Mouse (Mus musculus) neural tube, embryonic 12.5 days (tissue): ENCODE results near the gene Spock2. TPM values are rescaled to one million over a fixed set of nuclear protein-coding genes. Genes with fewer than 3 reads are reported as not detected.
A peak's percentile ranks its signal among the peaks of the same experiment; 100 is the strongest.
"Not testable (repeated sequence)": the region's sequence is repeated elsewhere in the genome, so short reads cannot be mapped to it uniquely, and the experiment has no call there.

ENCODE experiments used
- ATAC-seq: fragments of 200-750 bp; cut with Nextera tagmentation; 2 replicates; pipeline ENCODE4 v1.8.0; 2017; ENCODE audit warnings: low read depth, mild to moderate bottlenecking, moderate TSS enrichment, moderate library complexity; ENCODE audit not compliant: low FRiP score
- H3K27ac ChIP-seq: fragments of 300-500 bp; sonication (generic); 2 replicates; pipeline ENCODE4 v1.5.1; 2016
- H3K27me3 ChIP-seq: fragments of 300-500 bp; sonication (generic); replicated peaks from 2 replicates; pipeline ENCODE4 v1.6.1; 2016; ENCODE audit warnings: mild to moderate bottlenecking
- H3K36me3 ChIP-seq: fragments of 300-500 bp; sonication (generic); 2 replicates; pipeline ENCODE4 v1.6.1; 2016; ENCODE audit warnings: mild to moderate bottlenecking
- H3K4me1 ChIP-seq: fragments of 300-500 bp; sonication (generic); 2 replicates; pipeline ENCODE4 v1.6.1; 2016
- H3K4me2 ChIP-seq: fragments of 300-500 bp; sonication (generic); replicated peaks from 2 replicates; pipeline ENCODE4 v1.6.1; 2016; ENCODE audit warnings: mild to moderate bottlenecking
- H3K4me3 ChIP-seq: fragments of 300-500 bp; sonication (generic); 2 replicates; pipeline ENCODE4 v1.5.1; 2016
- H3K9ac ChIP-seq: fragments of 300-500 bp; sonication (generic); 2 replicates; pipeline ENCODE4 v1.6.1; 2016; ENCODE audit warnings: mild to moderate bottlenecking
- H3K9me3 ChIP-seq: fragments of 300-500 bp; sonication (generic); 2 replicates; pipeline ENCODE4 v1.6.1; 2016; ENCODE audit warnings: mild to moderate bottlenecking
- WGBS: fragments of 180-500 bp; shearing (Covaris S2); methylation state at CpG from one replicate; pipeline ENCODE4 v1.1.7; 2016; 5-methylcytosine and 5-hydroxymethylcytosine counted together
- polyA plus RNA-seq: library from polyadenylated mRNA; unstranded; fragments of >200 nt; fragmentation: Nextera tagmentation; extraction: Ambion mirVana; gene quantifications from 2 replicates; pipeline ENCODE4 v1.2.1, GENCODE M21; 2016

The Spock2 gene
- polyA plus RNA-seq, 1 experiment from 2014 or later = 74.6 TPM

DNA sequence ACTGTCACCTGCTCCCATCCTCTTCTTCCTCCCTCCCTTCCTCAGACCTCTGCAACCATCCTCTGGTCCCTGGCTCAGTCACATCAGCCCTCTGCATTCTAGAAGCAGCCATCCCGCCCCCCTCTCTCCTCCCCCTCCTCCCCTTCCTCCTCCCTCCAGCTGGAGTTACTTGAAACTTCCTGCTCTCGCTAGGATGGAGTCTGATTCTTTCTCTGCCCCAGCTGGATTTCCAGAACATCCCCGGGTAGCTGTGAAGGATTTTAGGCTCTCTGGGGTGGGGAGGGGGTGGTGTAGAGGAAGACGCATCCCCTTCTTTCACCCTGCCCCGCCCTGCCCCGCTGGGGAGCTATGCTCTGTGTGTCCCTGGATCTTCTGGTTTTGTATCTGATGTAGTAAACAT is 27.5 kb downstream of the Spock2 start:
- no peaks in the 10 kb centered on the region for H3K27me3 ChIP-seq
- no peak overlapping the region for H3K27ac ChIP-seq
- peaks cover 24% of the 10 kb centered on the region for H3K36me3 ChIP-seq
- ATAC-seq = no peak
- no peak overlapping the region for H3K4me3 ChIP-seq
- H3K9ac ChIP-seq = no peak overlapping the region
- H3K4me2 ChIP-seq = no peak overlapping the region
- no peaks in the 10 kb centered on the region for H3K9me3 ChIP-seq
- WGBS = 36% methylated on average over 6 of the region's 6 CpGs
- no peaks in the 10 kb centered on the region; the same call in 1 of the 2 replicates for H3K4me1 ChIP-seq

DNA sequence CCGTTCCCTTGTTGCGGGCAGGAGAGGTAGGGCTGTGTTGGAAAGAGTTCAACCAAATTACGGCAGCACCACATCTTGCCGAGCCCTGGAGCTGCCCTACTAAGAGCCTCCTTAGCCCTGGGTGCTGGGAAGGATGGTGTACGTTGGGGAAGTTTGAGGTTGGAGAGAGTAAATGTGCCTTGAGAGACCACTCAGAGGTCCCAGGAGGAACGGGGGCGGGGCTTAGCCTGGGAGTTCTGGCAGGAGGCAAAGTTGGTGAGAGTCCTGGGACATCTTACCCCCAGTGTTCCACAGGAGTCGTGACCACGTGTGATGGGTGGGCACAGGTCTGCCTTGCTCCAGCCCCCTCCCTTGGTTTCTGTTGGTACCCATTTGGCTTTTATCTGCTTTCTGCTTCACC is 28.2 kb downstream of the Spock2 start:
- Histone ChIP-seq H3K27ac (no peak overlapping the region), H3K27me3 (no peaks in the 10 kb centered on the region), H3K4me1 (no peaks in the 10 kb centered on the region; the same call in 1 of the 2 replicates), H3K9ac (no peak overlapping the region), H3K4me2 (no peak overlapping the region), H3K36me3 (peaks cover 22% of the 10 kb centered on the region), H3K9me3 (no peaks in the 10 kb centered on the region), H3K4me3 (no peak overlapping the region)
- ATAC-seq = no peak
- 56% methylated on average over 9 of the region's 9 CpGs for WGBS

DNA sequence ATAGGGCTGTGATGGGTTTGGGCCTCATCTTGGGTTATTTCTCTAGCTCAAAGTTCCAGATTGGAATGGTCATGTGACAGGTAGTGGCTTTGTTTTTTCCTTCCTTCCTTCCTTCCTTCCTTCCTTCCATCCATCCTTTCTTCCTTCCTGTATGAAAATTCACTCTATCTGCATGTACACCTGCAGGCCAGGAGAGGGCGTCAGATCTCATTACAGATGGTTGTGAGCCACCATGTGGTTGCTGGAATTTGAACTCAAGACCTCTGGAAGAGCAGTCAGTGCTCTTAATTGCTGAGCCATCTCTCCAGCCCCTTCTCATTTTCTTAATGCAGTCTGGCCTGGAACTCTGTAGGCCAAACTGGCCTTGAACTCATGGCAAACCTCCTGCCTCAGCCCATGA is 30.0 kb downstream of the Spock2 start:
- H3K9ac ChIP-seq, H3K4me3 ChIP-seq, H3K27me3 ChIP-seq, H3K4me1 ChIP-seq, H3K27ac ChIP-seq, H3K4me2 ChIP-seq, ATAC-seq, H3K36me3 ChIP-seq, H3K9me3 ChIP-seq: not testable (repeated sequence)
- 37% methylated on average over 1 of the region's 1 CpGs for WGBS

DNA sequence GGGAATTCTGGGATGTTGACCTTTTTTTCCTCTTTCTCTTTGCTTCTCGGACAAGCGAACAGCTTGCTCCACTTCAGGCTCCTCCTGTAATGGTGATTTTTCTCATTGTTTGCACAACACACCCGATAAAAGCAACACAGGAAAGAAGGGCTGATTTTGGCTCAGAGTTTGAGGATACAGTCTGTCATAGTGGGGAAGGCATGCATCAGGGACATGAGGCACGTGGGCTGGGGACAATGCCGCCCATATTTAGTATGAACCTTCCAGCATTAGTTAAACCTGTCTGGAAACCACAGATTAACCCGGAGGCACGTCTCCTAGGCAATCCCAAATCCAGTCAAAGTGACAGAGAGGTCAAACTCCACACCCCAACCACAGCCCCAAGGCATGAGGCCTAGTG is 30.9 kb downstream of the Spock2 start:
- Histone ChIP-seq H3K36me3 (no peaks in the 10 kb centered on the region; the same call in 1 of the 2 replicates), H3K27me3 (no peaks in the 10 kb centered on the region), H3K9me3 (0 out of 2 replicates have a peak, but pooled peaks cover 5% of the 10 kb centered on the region), H3K9ac (no peak overlapping the region), H3K4me3 (no peak overlapping the region), H3K4me2 (no peak overlapping the region), H3K27ac (no peak overlapping the region), H3K4me1 (no peaks in the 10 kb centered on the region; the same call in 1 of the 2 replicates)
- no peak for ATAC-seq
- 83% methylated on average over 7 of the region's 7 CpGs for WGBS

DNA sequence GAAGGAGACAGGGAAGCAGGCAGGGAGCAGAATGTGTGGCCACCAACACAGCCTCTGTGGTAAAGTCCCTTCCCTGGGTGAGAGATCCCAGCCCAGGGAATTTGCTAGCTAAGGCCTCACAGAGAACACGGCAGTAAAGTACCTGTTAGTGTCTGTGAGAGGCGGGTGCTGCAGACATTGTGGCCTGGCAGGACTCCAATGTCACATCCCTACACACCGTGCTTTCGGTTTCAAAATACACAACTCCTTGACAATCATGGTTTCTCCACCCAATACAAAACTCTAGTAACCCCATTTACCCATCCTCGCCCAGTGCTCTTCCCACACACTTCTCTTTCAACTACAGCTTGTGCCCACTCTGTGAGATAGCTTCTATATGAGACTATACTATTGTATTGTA is 32.7 kb downstream of the Spock2 start:
- ATAC-seq = no peak
- WGBS = 88% methylated on average over 5 of the region's 5 CpGs
- Histone ChIP-seq H3K4me1 (no peaks in the 10 kb centered on the region; the same call in 1 of the 2 replicates), H3K4me2 (no peak overlapping the region), H3K27me3 (no peaks in the 10 kb centered on the region), H3K27ac (no peak overlapping the region), H3K4me3 (no peak overlapping the region), H3K9ac (no peak overlapping the region), H3K36me3 (no peaks in the 10 kb centered on the region), H3K9me3 (0 out of 2 replicates have a peak, but pooled peaks cover 5% of the 10 kb centered on the region)

DNA sequence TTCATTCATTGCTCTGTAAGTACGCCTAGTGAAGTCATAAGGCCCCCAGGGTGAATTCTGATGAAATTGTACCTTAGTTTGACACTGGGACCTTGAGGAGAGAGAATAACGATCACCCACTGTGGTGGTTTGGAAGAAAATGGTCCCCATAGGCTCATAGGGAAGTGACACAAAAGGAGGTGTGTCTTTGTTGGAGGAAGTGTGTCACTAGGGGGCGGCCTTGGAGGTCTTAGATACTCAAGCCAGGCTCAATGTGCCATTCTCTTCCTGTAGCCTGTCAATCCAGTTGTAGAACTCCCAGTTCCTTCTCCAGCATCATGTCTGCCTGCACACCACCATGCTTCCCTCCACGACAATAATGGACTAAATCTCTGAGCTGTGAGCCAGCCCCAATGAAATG is 34.7 kb downstream of the Spock2 start:
- Histone ChIP-seq H3K36me3 (no peaks in the 10 kb centered on the region), H3K4me1 (no peaks in the 10 kb centered on the region), H3K4me2 (no peak overlapping the region), H3K27me3 (no peaks in the 10 kb centered on the region), H3K4me3 (no peak overlapping the region), H3K9me3 (0 out of 2 replicates have a peak, but pooled peaks cover 5% of the 10 kb centered on the region), H3K9ac (no peak overlapping the region), H3K27ac (no peak overlapping the region)
- ATAC-seq = no peak
- 82% methylated on average over 4 of the region's 4 CpGs for WGBS

DNA sequence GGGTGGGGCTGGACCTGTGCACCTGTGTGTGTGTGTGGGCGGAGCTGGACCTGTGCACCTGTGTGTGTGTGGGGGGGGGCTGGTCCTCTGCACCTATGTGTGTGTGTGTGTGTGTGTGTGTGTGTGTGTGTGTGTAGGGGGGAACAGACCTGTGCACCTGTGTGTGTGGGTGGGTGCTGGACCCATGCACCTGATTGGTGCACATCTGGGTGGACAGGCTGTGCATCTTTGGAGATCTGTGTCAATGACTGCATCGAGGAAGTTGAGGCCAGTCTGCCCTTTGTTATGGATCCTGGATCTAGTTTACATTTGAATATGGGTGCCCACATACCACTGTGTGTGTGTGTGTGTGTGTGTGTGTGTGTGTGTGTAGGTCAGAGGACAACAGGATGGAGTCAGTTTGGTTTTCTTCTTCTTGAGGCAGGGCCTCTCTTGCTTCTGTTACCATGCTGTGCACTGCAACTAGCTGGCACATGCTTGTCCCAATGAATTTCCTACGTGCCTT is 35.7 kb downstream of the Spock2 start:
- Histone ChIP-seq H3K27ac (no peak overlapping the region), H3K4me1 (no peaks in the 10 kb centered on the region), H3K4me2 (no peak overlapping the region), H3K27me3 (no peaks in the 10 kb centered on the region), H3K9ac (no peak overlapping the region), H3K9me3 (0 out of 2 replicates have a peak, but pooled peaks cover 5% of the 10 kb centered on the region), H3K4me3 (no peak overlapping the region), H3K36me3 (no peaks in the 10 kb centered on the region)
- ATAC-seq = no peak
- WGBS = 90% methylated on average over 3 of the region's 3 CpGs

DNA sequence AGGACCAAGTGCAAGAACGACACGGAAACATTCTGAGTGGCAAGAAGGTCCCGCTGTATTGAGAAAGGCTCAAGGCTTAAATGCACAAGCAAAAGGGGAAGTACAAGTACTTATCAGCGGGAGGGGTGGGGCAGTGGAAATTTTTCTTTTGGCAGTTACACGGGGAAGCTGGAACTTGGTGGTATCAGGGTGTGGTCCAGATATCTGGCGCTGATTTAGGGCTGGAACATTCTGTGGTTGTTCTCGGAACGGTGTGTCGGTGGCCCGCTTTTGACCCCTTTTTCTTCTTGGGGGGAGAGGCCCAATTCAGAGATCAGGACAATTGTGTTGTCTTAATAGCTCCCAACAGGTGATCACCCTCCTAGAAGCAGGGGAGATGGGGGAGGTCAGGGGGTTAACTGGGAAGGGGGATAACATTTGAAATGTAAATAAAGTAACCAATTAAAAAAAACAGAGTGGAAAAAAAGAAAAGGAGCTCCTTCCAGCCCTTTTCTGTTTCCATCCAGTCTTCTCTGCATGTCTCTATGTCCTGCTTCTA is 41.6 kb downstream of the Spock2 start:
- H3K27ac ChIP-seq, H3K9me3 ChIP-seq, ATAC-seq, H3K4me1 ChIP-seq, H3K4me3 ChIP-seq, H3K9ac ChIP-seq, H3K36me3 ChIP-seq, H3K4me2 ChIP-seq, H3K27me3 ChIP-seq: not testable (repeated sequence)
- 71% methylated on average over 10 of the region's 10 CpGs for WGBS

DNA sequence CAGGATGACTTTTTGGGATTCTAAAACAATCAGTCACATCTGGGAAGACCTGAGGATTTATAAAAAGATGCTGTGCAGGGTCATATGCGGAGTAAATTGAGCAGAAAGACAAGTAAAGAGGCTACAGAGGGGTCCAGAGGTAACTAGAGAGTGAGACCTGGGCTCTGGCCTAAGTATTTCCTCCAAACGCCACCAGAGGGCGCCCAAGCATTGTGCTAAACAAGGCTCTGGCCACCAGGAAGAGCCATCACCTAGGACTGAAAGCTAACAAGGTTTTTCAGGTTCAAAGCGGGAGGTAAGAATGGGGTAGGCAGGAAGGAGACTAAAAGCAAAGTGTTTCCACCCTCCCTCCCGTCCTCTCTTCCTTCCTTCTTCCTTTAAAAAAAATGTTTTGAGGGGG is 42.1 kb downstream of the Spock2 start:
- 5% methylated on average over 5 of the region's 5 CpGs for WGBS

DNA sequence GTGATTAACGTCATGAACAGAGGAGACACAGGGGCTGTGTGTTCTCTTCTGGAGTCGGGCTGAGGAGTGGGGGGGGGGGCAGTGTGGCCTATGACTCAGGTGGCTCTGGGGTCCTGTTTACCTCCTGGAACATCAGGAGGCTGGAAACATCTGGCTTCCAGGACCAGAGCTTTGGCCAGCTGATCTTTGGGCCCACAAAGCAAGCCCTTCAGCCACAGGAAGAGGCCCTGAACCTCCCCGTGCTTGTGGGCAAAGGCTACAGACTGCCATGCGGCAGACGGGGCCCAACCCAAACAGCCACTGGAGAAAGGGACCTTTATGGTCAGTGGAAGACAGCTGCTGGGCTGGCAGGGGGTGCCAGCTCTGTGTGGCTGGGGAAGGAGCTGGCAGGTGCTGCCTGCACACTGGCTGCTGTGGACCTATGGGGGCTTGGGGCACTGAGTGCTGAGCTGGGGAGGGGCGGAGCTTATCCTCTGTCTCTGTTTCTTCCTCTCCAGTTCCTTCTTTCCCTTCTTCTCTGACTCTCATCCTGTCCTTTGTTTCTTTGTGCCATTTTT is 45.2 kb downstream of the Spock2 start:
- Histone ChIP-seq H3K4me2 (no peak overlapping the region), H3K27me3 (no peaks in the 10 kb centered on the region), H3K9ac (no peak overlapping the region), H3K27ac (no peak overlapping the region), H3K9me3 (no peaks in the 10 kb centered on the region), H3K36me3 (no peaks in the 10 kb centered on the region), H3K4me3 (no peak overlapping the region), H3K4me1 (peaks cover 6% of the 10 kb centered on the region; the same call in 1 of the 2 replicates)
- 40% methylated on average over 6 of the region's 6 CpGs for WGBS
- ATAC-seq = no peak

More for the DNA sequence above, 42.1 kb downstream of the Spock2 start:
- H3K27me3 ChIP-seq = no peaks in the 10 kb centered on the region
- no peaks in the 10 kb centered on the region for H3K36me3 ChIP-seq
- H3K4me2 ChIP-seq = no peak overlapping the region
- peaks cover 6% of the 10 kb centered on the region; the same call in 1 of the 2 replicates for H3K4me1 ChIP-seq
- no peaks in the 10 kb centered on the region for H3K9me3 ChIP-seq
- 0 out of 2 replicates have a peak, but pooled peaks have one; percentile 41 for ATAC-seq
- no peak overlapping the region for H3K9ac ChIP-seq
- no peak overlapping the region for H3K27ac ChIP-seq
- H3K4me3 ChIP-seq = no peak overlapping the region

GRCm38 (mm10) chr10:60156016-60156415 is 50.0 kb downstream of the Spock2 start:
- no peak for ATAC-seq
- Histone ChIP-seq H3K9ac (no peak overlapping the region), H3K4me2 (no peak overlapping the region), H3K27ac (no peak overlapping the region), H3K27me3 (no peaks in the 10 kb centered on the region), H3K4me3 (no peak overlapping the region), H3K9me3 (no peaks in the 10 kb centered on the region), H3K4me1 (peaks cover 5% of the 10 kb centered on the region; the same call in 1 of the 2 replicates), H3K36me3 (no peaks in the 10 kb centered on the region)

DNA sequence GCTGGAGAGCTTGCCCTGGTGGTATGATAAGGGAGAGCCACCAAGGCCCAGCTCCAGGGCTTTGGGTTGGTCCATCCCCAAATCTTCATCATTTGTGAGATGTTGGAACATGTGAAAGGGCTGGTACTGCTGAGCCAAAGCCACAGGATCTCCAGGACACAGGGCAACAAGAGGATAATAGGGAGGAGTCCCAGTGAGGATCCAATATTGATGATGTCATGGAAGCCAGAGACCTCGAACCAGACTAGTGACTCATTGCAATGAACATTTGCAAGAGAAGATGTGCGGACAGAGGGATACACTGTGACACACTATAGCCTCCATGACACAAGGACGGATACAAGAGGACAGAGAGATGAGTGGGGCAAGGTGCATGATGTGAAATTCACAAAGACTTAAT is 52.1 kb downstream of the Spock2 start:
- no peak overlapping the region for H3K9ac ChIP-seq
- H3K4me3 ChIP-seq = no peak overlapping the region
- 91% methylated on average over 3 of the region's 3 CpGs for WGBS
- H3K9me3 ChIP-seq = no peaks in the 10 kb centered on the region
- H3K4me1 ChIP-seq = no peaks in the 10 kb centered on the region
- no peaks in the 10 kb centered on the region for H3K36me3 ChIP-seq
- H3K4me2 ChIP-seq = no peak overlapping the region
- no peak overlapping the region for H3K27ac ChIP-seq
- no peaks in the 10 kb centered on the region for H3K27me3 ChIP-seq
- no peak for ATAC-seq

- 57% methylated on average over 3 of the region's 3 CpGs for WGBS
- not testable (repeated sequence) for H3K27ac ChIP-seq, H3K4me2 ChIP-seq, H3K9me3 ChIP-seq, H3K27me3 ChIP-seq, H3K36me3 ChIP-seq, H3K4me1 ChIP-seq, ATAC-seq, H3K9ac ChIP-seq, H3K4me3 ChIP-seq
Observed at GRCm38 (mm10) chr10:60161397-60161796, 55.4 kb downstream of the Spock2 start.
